Mouse (Mus musculus) embryonic facial prominence, embryonic 15.5 days (tissue): Measurements from ENCODE around the gene Hyal3. TPM values are rescaled to one million over a fixed set of nuclear protein-coding genes. Genes with fewer than 3 reads are reported as not detected.

Source experiments
- ATAC-seq: fragments of 200-750 bp; cut with Nextera tagmentation; 2 replicates; pipeline ENCODE4 v1.8.0; 2017; ENCODE audit warnings: low read depth, moderate TSS enrichment; ENCODE audit not compliant: insufficient number of reproducible peaks, low FRiP score, low TSS enrichment
- H3K27ac ChIP-seq: fragments of 300-500 bp; sonication (generic); replicated peaks from 2 replicates; pipeline ENCODE4 v1.5.1; 2015; ENCODE audit warnings: mild to moderate bottlenecking, inconsistent platforms
- H3K27me3 ChIP-seq: fragments of 300-500 bp; sonication (generic); 2 replicates; pipeline ENCODE4 v1.6.1; 2015; ENCODE audit warnings: inconsistent platforms
- H3K36me3 ChIP-seq: fragments of 300-500 bp; sonication (generic); 2 replicates; pipeline ENCODE4 v1.6.1; 2015; ENCODE audit warnings: mild to moderate bottlenecking, inconsistent platforms
- H3K4me1 ChIP-seq: fragments of 300-500 bp; sonication (generic); 2 replicates; pipeline ENCODE4 v1.6.1; 2015; ENCODE audit warnings: inconsistent platforms
- H3K4me2 ChIP-seq: fragments of 300-500 bp; sonication (generic); replicated peaks from 2 replicates; pipeline ENCODE4 v1.6.1; 2015; ENCODE audit warnings: mild to moderate bottlenecking, inconsistent platforms
- H3K4me3 ChIP-seq: fragments of 300-500 bp; sonication (generic); replicated peaks from 2 replicates; pipeline ENCODE4 v1.5.1; 2015; ENCODE audit warnings: mild to moderate bottlenecking, inconsistent platforms
- H3K9ac ChIP-seq: fragments of 300-500 bp; sonication (generic); 2 replicates; pipeline ENCODE4 v1.6.1; 2015; ENCODE audit warnings: inconsistent platforms
- H3K9me3 ChIP-seq: fragments of 300-500 bp; sonication (generic); replicated peaks from 2 replicates; pipeline ENCODE4 v1.6.1; 2016; ENCODE audit warnings: inconsistent platforms
- WGBS: fragments of 180-500 bp; shearing (Covaris S2); methylation state at CpG from one replicate; pipeline ENCODE4 v1.1.7; 2015; 5-methylcytosine and 5-hydroxymethylcytosine counted together
- polyA plus RNA-seq: library from polyadenylated mRNA; unstranded; fragments of >200 nt; fragmentation: Nextera tagmentation; extraction: Ambion mirVana; gene quantifications from 2 replicates; pipeline ENCODE4 v1.2.1, GENCODE M21; 2015

Gene Hyal3
- polyA plus RNA-seq, 1 experiment from 2014 or later: 2.0 TPM

DNA sequence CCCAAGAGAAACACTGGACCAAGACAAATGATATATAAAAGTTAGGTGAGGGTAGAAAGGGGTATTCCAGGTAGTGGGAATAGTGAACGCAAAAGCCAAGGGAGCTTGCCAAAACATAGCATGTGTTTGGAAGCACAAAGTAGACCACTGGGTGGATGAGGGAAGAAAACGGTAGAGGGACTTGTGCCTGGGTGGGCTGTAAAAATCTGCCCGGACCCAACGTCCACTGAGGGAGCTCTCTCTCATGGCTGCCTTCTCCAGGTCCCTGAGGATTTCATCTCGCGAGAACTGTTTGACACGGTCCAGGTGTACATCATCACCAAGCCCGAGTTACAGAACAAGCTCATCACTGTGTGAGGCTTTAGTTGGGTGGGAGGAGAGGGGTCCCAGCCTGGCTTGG is 37.9 kb upstream of the Hyal3 start:
- 35% methylated on average over 8 of the region's 8 CpGs for WGBS
- Histone ChIP-seq H3K9me3 (no peaks in the 10 kb centered on the region), H3K4me3 (peak overlapping the region; percentile 81), H3K9ac (peak overlapping the region; percentile 59), H3K4me1 (peaks cover 38% of the 10 kb centered on the region), H3K36me3 (peaks cover 49% of the 10 kb centered on the region), H3K27me3 (no peaks in the 10 kb centered on the region), H3K27ac (0 out of 2 replicates have a peak overlapping the region, but pooled peaks have one; percentile 75), H3K4me2 (peak overlapping the region; percentile 91)
- ATAC-seq: no peak

DNA sequence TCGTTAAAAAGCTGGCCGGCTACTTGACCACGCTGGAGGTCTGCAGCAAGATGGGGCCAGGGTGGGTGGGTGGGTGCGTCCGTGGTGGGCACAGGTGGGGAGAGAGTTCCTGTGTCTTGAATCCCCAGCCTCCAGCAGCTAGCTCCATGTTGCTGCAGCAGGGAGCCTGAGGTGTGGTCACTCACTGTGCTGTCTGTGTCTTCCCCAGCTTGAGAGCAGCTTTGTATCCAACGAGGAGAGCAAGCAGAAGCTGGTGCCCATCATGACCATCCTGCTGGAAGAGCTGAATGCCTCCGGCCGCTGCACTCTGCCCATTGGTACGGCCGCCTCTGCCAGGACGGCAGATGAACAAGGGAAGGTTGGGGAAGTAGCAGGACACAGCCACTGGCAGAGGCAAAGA is 37.3 kb upstream of the Hyal3 start:
- no peaks in the 10 kb centered on the region for H3K27me3 ChIP-seq
- no peak overlapping the region for H3K4me3 ChIP-seq
- H3K4me2 ChIP-seq: no peak overlapping the region; the same call in 1 of the 2 replicates
- H3K9me3 ChIP-seq: no peaks in the 10 kb centered on the region
- 86% methylated on average over 11 of the region's 11 CpGs for WGBS
- ATAC-seq: no peak
- H3K27ac ChIP-seq: no peak overlapping the region
- H3K9ac ChIP-seq: no peak overlapping the region
- peaks cover 44% of the 10 kb centered on the region for H3K36me3 ChIP-seq
- H3K4me1 ChIP-seq: peaks cover 41% of the 10 kb centered on the region

DNA sequence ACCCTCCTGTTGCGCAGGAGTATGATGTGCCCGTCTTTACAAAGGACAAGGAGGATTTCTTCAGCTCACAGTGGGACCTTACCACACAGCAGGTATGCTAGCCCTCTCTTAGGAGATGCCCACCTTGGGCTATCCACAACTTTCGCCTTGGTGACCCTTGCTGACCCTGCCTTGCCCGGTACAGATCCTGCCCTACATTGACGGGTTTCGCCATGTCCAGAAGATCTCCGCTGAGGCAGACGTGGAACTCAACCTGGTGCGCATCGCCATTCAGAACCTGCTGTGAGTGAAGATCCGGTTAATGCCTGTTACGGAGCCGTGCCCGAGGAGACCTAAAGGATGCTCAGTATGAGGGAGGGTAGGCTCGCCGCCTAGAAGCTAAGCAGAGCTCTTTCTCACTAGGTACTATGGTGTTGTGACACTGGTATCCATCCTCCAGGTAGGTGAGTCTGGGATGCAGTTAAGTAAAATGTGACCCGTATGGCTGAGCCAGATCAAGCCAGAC is 36.4 kb upstream of the Hyal3 start:
- H3K27me3 ChIP-seq: no peaks in the 10 kb centered on the region
- no peaks in the 10 kb centered on the region for H3K9me3 ChIP-seq
- H3K9ac ChIP-seq: no peak overlapping the region
- H3K27ac ChIP-seq: no peak overlapping the region
- no peak overlapping the region for H3K4me3 ChIP-seq
- ATAC-seq: no peak
- WGBS: 93% methylated on average over 17 of the region's 17 CpGs
- no peak overlapping the region for H3K4me2 ChIP-seq
- H3K36me3 ChIP-seq: peaks cover 34% of the 10 kb centered on the region
- peaks cover 41% of the 10 kb centered on the region for H3K4me1 ChIP-seq

DNA sequence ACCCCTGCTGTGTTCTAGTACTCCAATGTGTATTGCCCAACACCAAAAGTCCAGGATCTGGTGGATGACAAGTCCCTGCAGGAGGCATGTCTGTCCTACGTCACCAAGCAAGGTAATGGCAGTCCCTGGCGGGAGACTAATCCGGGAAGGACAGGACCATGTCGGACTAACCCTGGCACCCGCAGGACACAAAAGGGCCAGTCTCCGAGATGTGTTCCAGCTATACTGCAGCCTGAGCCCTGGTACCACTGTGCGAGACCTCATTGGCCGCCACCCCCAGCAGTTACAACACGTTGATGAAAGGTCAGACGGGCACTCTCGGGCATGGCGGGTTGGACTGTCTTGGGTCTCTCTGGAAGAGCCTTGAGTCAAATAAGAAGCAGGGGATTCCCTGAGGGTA is 35.9 kb upstream of the Hyal3 start:
- Histone ChIP-seq H3K27me3 (no peaks in the 10 kb centered on the region), H3K4me1 (peaks cover 44% of the 10 kb centered on the region), H3K27ac (no peak overlapping the region), H3K4me3 (no peak overlapping the region), H3K36me3 (peaks cover 29% of the 10 kb centered on the region), H3K4me2 (no peak overlapping the region), H3K9ac (no peak overlapping the region), H3K9me3 (no peaks in the 10 kb centered on the region)
- WGBS: 91% methylated on average over 12 of the region's 12 CpGs
- no peak for ATAC-seq

DNA sequence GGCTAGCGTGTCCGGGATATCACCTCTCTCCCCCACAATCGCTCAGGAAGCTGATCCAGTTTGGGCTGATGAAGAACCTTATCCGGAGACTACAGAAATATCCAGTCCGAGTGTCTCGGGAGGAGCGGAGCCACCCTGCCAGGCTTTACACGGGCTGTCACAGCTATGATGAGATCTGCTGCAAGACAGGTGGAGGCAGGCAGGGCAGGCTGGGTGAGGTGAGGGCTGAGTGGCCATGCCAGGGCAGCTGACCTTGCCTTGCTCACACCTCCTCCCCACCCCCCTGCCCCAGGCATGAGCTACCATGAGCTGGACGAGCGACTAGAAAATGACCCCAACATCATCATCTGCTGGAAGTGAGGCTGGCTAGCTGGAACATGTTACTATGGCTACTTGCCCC is 35.4 kb upstream of the Hyal3 start:
- no peak overlapping the region for H3K27ac ChIP-seq

DNA sequence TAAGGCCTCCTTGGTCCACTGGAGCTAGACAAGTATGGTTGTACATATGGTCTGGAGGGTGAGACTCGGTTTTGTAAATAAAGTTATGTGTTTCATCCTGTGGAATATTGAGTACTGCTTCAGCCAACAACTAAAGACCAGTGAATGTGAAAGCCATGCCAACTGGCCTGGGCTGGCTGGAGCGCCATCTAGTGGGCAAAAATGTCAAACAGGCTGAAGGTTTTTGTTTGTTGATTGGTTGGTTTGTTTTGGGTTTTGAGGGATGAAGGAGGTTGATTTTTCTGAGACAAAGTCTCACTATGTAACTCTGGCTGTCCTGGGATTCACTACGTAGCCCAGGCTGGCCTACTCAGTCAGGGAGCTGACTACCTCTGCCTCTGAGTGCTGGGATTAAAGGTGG is 35.0 kb upstream of the Hyal3 start:
- Histone ChIP-seq H3K9me3 (no peaks in the 10 kb centered on the region), H3K4me3 (no peak overlapping the region), H3K27me3 (no peaks in the 10 kb centered on the region), H3K4me2 (no peak overlapping the region), H3K4me1 (peaks cover 49% of the 10 kb centered on the region), H3K36me3 (peaks cover 22% of the 10 kb centered on the region), H3K27ac (no peak overlapping the region), H3K9ac (no peak overlapping the region)
- 11% methylated on average over 3 of the region's 3 CpGs for WGBS
- no peak for ATAC-seq

More for the DNA sequence above, 35.4 kb upstream of the Hyal3 start:
- ATAC-seq: no peak
- no peak overlapping the region for H3K9ac ChIP-seq
- peaks cover 47% of the 10 kb centered on the region for H3K4me1 ChIP-seq
- no peak overlapping the region for H3K4me3 ChIP-seq
- no peak overlapping the region for H3K4me2 ChIP-seq
- H3K9me3 ChIP-seq: no peaks in the 10 kb centered on the region
- 81% methylated on average over 10 of the region's 10 CpGs for WGBS
- H3K27me3 ChIP-seq: no peaks in the 10 kb centered on the region
- H3K36me3 ChIP-seq: peaks cover 25% of the 10 kb centered on the region

DNA sequence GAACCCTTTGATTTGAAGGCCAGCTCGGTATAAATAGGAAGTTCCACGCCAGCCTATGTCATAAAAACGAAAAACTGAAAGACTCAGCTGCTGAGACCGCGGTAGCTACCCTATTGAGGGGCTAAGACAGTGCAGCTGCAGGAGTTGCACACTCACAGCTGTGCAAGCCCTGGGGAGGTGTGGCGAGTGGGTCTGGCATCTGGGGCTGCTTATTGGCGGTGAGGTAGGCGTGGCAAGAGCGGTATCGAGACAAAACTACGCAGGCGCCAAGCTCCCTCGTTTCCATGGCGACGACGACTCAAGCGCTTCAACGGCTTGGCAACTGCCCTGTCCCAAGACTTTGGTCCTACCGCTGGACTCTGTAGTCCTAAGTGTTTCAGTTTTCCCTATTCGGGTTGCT is 33.6 kb upstream of the Hyal3 start, which contains the start of gene Zmynd10:
TSS of gene Zmynd10 (plus strand) at position 273 of the 400 bp plus-strand sequence.
- 2% methylated on average over 20 of the region's 20 CpGs for WGBS

DNA sequence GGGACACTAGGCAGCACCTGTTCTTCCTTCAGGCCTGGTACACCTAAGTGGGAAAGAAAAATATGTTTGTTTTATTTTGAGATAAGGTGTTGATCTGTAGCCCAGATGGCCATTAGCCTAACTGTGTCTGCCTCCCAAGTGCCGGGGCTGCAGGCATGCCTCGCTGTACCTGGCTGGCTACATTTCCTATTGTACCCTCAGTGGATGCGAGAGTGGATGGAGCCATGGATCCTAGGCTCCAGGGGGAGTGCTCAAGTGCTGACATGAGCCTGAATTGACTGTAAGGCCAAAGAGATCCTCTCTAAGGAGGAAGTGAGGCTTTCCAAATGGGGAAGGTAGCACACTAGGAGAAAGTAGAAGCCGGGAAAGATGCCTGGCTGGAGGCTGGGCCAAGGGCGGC is 32.7 kb upstream of the Hyal3 start:
- no peak overlapping the region for H3K4me3 ChIP-seq
- H3K9ac ChIP-seq: no peak overlapping the region
- H3K27ac ChIP-seq: no peak overlapping the region
- WGBS: 79% methylated on average over 5 of the region's 5 CpGs
- H3K4me2 ChIP-seq: no peak overlapping the region
- H3K4me1 ChIP-seq: peaks cover 56% of the 10 kb centered on the region
- peaks cover 22% of the 10 kb centered on the region for H3K36me3 ChIP-seq
- ATAC-seq: no peak
- no peaks in the 10 kb centered on the region for H3K27me3 ChIP-seq
- no peaks in the 10 kb centered on the region for H3K9me3 ChIP-seq

More for the DNA sequence above, 33.6 kb upstream of the Hyal3 start, which contains the start of gene Zmynd10:
- Histone ChIP-seq H3K9me3 (no peaks in the 10 kb centered on the region), H3K4me2 (peak within 1 kb of the TSS; percentile 41), H3K27ac (0 out of 2 replicates have a peak within 1 kb of the TSS, but pooled peaks have one; percentile 23), H3K4me3 (peak within 1 kb of the TSS; percentile 18), H3K36me3 (peaks cover 22% of the 10 kb centered on the region), H3K4me1 (peaks cover 54% of the 10 kb centered on the region), H3K27me3 (no peaks in the 10 kb centered on the region), H3K9ac (no peak within 1 kb of the TSS)
- ATAC-seq: peak; percentile 52; the same call in 1 of the 2 replicates

DNA sequence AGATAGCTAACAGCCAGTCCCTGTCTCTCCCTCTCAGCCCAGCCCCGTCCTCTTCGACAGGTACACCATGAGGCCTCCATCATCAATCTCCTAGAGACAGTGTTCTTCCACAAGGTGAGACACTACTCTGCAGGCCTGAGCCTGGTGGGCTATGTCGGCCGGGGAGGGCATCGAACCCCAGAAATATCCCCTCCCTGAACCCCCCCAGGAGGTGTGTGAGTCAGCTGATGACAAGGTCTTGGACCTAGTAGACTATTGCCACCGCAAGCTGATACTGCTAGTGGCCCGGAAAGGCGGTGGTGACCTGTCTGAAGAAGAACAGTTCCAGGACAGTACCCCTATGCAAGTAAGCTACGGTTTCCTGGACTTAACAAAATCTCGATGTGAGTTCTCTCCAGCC is 31.8 kb upstream of the Hyal3 start:
- H3K9me3 ChIP-seq: no peaks in the 10 kb centered on the region
- WGBS: 89% methylated on average over 10 of the region's 10 CpGs
- ATAC-seq: no peak
- H3K4me2 ChIP-seq: no peak overlapping the region
- no peaks in the 10 kb centered on the region for H3K27me3 ChIP-seq
- no peak overlapping the region for H3K9ac ChIP-seq
- H3K4me3 ChIP-seq: no peak overlapping the region
- no peak overlapping the region for H3K27ac ChIP-seq
- peaks cover 62% of the 10 kb centered on the region for H3K4me1 ChIP-seq
- H3K36me3 ChIP-seq: peaks cover 17% of the 10 kb centered on the region

DNA sequence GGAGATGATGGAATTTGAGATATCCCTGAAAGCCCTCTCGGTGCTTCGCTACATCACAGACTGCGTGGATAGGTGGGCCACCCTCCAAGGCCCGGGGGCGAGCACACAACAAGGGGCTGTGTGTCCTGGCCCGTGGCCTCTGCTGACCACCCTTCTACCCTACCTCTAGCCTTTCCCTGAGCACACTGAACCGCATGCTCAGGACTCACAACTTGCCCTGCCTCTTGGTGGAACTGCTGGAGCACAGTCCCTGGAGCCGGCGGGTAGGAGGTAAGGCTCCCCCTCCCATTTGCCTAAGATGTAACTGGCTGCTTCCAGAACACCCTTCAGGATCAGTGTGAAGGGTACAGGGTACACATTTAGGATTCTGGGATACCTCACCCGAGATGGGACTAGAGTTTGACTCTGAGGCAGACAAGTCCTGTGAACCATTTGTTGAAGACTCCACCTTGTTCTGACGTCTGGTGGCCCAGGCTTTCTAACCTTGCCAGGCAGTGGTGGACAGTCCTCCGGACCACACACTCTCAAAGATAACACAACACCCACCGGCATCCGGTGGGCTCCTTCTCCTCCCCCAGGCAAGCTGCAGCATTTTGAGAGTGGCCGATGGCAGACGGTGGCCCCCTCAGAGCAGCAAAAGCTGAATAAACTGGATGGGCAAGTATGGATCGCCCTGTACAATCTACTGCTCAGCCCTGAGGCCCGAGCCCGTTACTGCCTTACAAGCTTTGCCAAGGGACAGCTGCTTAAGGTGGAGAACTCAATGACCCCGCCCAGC is 31.1 kb upstream of the Hyal3 start:
- peaks cover 65% of the 10 kb centered on the region for H3K4me1 ChIP-seq
- H3K4me2 ChIP-seq: no peak overlapping the region
- ATAC-seq: no peak
- no peaks in the 10 kb centered on the region for H3K27me3 ChIP-seq
- H3K9ac ChIP-seq: no peak overlapping the region; the same call in 1 of the 2 replicates
- WGBS: 77% methylated on average over 20 of the region's 20 CpGs
- H3K36me3 ChIP-seq: peaks cover 11% of the 10 kb centered on the region
- no peaks in the 10 kb centered on the region for H3K9me3 ChIP-seq
- no peak overlapping the region for H3K4me3 ChIP-seq
- H3K27ac ChIP-seq: no peak overlapping the region

DNA sequence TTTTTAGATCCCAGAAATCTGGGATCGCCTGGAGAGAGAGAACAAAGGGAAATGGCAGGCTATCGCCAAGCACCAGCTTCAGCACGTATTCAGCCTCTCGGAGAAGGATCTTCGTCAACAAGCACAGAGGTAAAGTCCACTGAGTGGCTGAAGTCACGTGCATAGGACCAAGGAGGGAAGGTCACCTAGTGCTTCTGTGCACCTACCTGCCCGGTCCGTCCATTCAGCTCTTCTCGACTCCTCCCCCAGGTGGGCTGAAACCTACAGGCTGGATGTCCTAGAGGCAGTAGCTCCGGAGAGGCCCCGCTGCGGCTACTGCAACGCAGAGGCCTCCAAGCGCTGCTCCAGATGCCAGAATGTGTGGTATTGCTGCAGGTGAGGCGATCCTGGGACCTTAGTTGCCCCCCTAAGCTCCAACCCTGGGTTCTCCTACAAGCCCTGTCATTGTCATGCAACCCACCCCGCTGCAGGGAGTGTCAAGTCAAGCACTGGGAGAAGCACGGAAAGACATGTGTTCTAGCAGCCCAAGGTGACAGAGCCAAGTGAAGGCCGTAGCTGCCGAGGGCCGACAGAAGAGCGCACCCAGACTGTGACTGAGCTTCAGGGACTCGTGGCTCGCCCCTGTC is 30.0 kb upstream of the Hyal3 start:
- Histone ChIP-seq H3K9me3 (no peaks in the 10 kb centered on the region), H3K27me3 (no peaks in the 10 kb centered on the region), H3K4me3 (peak overlapping the region; percentile 51), H3K4me1 (peaks cover 69% of the 10 kb centered on the region), H3K36me3 (no peaks in the 10 kb centered on the region), H3K9ac (0 out of 2 replicates have a peak overlapping the region, but pooled peaks have one; percentile 59), H3K4me2 (peak overlapping the region; percentile 92), H3K27ac (peak overlapping the region; percentile 85)
- 36% methylated on average over 23 of the region's 23 CpGs for WGBS
- ATAC-seq: no peak
